Mouse (Mus musculus) MEL (cell line): ENCODE data around the gene Rad51ap1. TPM values are rescaled to one million over a fixed set of nuclear protein-coding genes. Genes with fewer than 3 reads are reported as not detected.
A peak's percentile ranks its signal among the peaks of the same experiment; 100 is the strongest.

Source experiments
- DNase-seq: peaks from one replicate; pipeline ENCODE4 v3.0.0; 2011; ENCODE audit warnings: low read depth, low spot score
- H3K27ac ChIP-seq: 2 replicates; pipeline ENCODE4 v1.5.1; 2012; ENCODE audit warnings: low read depth, mild to moderate bottlenecking, control low read depth, low read length, moderate library complexity; ENCODE audit not compliant: control insufficient read depth
- H3K27me3 ChIP-seq, 2 experiments: fragments of 150-350 bp in 1 of 2; sonication (generic) in 1 of 2; 2 replicates each; pipeline ENCODE4 v1.6.1; 2012; ENCODE audit warnings: low read length in 2 of 2, mild to moderate bottlenecking in 2 of 2, improper control_type of control experiment in 1 of 2, moderate library complexity in 1 of 2; ENCODE audit not compliant: insufficient read depth in 2 of 2, control insufficient read depth in 1 of 2
- H3K36me3 ChIP-seq, 2 experiments: 2 replicates each; pipeline ENCODE4 v1.6.1; 2012 to 2014; ENCODE audit warnings: low read length in 2 of 2, improper control_type of control experiment in 1 of 2, inconsistent platforms in 1 of 2, mild to moderate bottlenecking in 1 of 2; ENCODE audit not compliant: insufficient read depth in 2 of 2, control insufficient read depth in 1 of 2
- H3K4me1 ChIP-seq, 2 experiments: fragments of 150-350 bp in 1 of 2; sonication (generic) in 1 of 2; 2 replicates each; pipeline ENCODE4 v1.6.1; 2012; ENCODE audit warnings: low read length in 2 of 2, improper control_type of control experiment in 1 of 2, mild to moderate bottlenecking in 1 of 2; ENCODE audit not compliant: insufficient read depth in 2 of 2, control insufficient read depth in 1 of 2
- H3K4me3 ChIP-seq, 2 experiments: fragments of 150-350 bp in 1 of 2; sonication (generic) in 1 of 2; 2 replicates each; pipeline ENCODE4 v1.5.1; 2012; ENCODE audit warnings: low read depth in 2 of 2, low read length in 2 of 2, mild to moderate bottlenecking in 2 of 2, moderate library complexity in 2 of 2, control low read depth in 1 of 2, improper control_type of control experiment in 1 of 2; ENCODE audit not compliant: control insufficient read depth in 1 of 2, insufficient read depth in 1 of 2
- H3K79me2 ChIP-seq: 2 replicates; pipeline ENCODE4 v1.6.1; 2012; ENCODE audit warnings: mild to moderate bottlenecking, low read length, moderate library complexity; ENCODE audit not compliant: control insufficient read depth, poor library complexity, insufficient read depth
- H3K9ac ChIP-seq: 2 replicates; pipeline ENCODE4 v1.6.1; 2012; ENCODE audit warnings: low read depth, mild to moderate bottlenecking, control low read depth, low read length, moderate library complexity; ENCODE audit not compliant: control insufficient read depth, poor library complexity, severe bottlenecking
- H3K9me3 ChIP-seq: fragments of 150-350 bp; sonication (generic); replicated peaks from 2 replicates; pipeline ENCODE4 v1.6.1; 2012; ENCODE audit warnings: mild to moderate bottlenecking, low read length, improper control_type of control experiment, moderate library complexity; ENCODE audit not compliant: insufficient read depth
- CTCF ChIP-seq, 3 experiments: IDR thresholded peaks in 2 of 3; conservative IDR thresholded peaks in 1 of 3; 2 replicates each; pipeline ENCODE4 v1.5.1; 2011 to 2012; ENCODE audit warnings: low read length in 3 of 3, low read depth in 2 of 3, mild to moderate bottlenecking in 2 of 3, improper control_type of control experiment in 1 of 3, inconsistent platforms in 1 of 3, mixed read lengths in 1 of 3, moderate library complexity in 1 of 3; ENCODE audit not compliant: control insufficient read depth in 1 of 3, insufficient read depth in 1 of 3, poor library complexity in 1 of 3, severe bottlenecking in 1 of 3
- GATA1 ChIP-seq: IDR thresholded peaks from 2 replicates; pipeline ENCODE4 v1.6.1; 2011; ENCODE audit warnings: low read depth, low read length, improper control_type of control experiment
- JUND ChIP-seq: IDR thresholded peaks from 2 replicates; pipeline ENCODE4 v1.6.1; 2011; ENCODE audit warnings: low read depth, mild to moderate bottlenecking, improper control_type of control experiment, low read length
- KAT2A ChIP-seq: conservative IDR thresholded peaks from 2 replicates; pipeline ENCODE4 v1.6.1; 2012; ENCODE audit warnings: low read depth, low read length, improper control_type of control experiment, inconsistent platforms
- MYB ChIP-seq: IDR thresholded peaks from 2 replicates; pipeline ENCODE4 v1.6.1; 2011; ENCODE audit warnings: mild to moderate bottlenecking, low read depth, low read length, improper control_type of control experiment
- NELFE ChIP-seq: IDR thresholded peaks from 2 replicates; pipeline ENCODE4 v1.6.1; 2011; ENCODE audit warnings: low read depth, low read length, improper control_type of control experiment
- POLR2A ChIP-seq, 2 experiments: IDR thresholded peaks; 2 replicates each; pipeline ENCODE4 v1.6.1; 2011 to 2012; ENCODE audit warnings: low read length in 2 of 2, mild to moderate bottlenecking in 2 of 2, control low read depth in 1 of 2, improper control_type of control experiment in 1 of 2, low read depth in 1 of 2, moderate library complexity in 1 of 2; ENCODE audit not compliant: control insufficient read depth in 1 of 2, insufficient read depth in 1 of 2, poor library complexity in 1 of 2
- RAD21 ChIP-seq: IDR thresholded peaks from 2 replicates; pipeline ENCODE4 v1.6.1; 2011; ENCODE audit warnings: mild to moderate bottlenecking, low read depth, low read length, improper control_type of control experiment
- RCOR1 ChIP-seq: IDR thresholded peaks from 2 replicates; pipeline ENCODE4 v1.6.1; 2012; ENCODE audit warnings: low read depth, mild to moderate bottlenecking, inconsistent platforms, low read length, improper control_type of control experiment
- SIN3A ChIP-seq: IDR thresholded peaks from 2 replicates; pipeline ENCODE4 v1.6.1; 2012; ENCODE audit warnings: low read length, improper control_type of control experiment, inconsistent platforms
- SMC3 ChIP-seq: IDR thresholded peaks from 2 replicates; pipeline ENCODE4 v1.6.1; 2011; ENCODE audit warnings: low read depth, low read length, improper control_type of control experiment
- TBP ChIP-seq: IDR thresholded peaks from 2 replicates; pipeline ENCODE4 v1.8.0; 2011; ENCODE audit warnings: low read depth, low read length, improper control_type of control experiment
- UBTF ChIP-seq: IDR thresholded peaks from 2 replicates; pipeline ENCODE4 v1.6.1; 2012; ENCODE audit warnings: low read depth, mild to moderate bottlenecking, inconsistent platforms, low read length, improper control_type of control experiment, moderate library complexity, borderline replicate concordance; ENCODE audit not compliant: insufficient read depth
- USF1 ChIP-seq: IDR thresholded peaks from 2 replicates; pipeline ENCODE4 v1.6.1; 2014; ENCODE audit warnings: low read depth, mild to moderate bottlenecking, inconsistent platforms, low read length, improper control_type of control experiment, moderate library complexity
- USF2 ChIP-seq, 2 experiments: IDR thresholded peaks; 2 replicates each; pipeline ENCODE4 v1.6.1; 2011 to 2012; ENCODE audit warnings: improper control_type of control experiment in 2 of 2, low read length in 2 of 2, borderline replicate concordance in 1 of 2, inconsistent platforms in 1 of 2, low read depth in 1 of 2, mild to moderate bottlenecking in 1 of 2; ENCODE audit not compliant: insufficient read depth in 1 of 2
- ZMIZ1 ChIP-seq: IDR thresholded peaks from 2 replicates; pipeline ENCODE4 v1.6.1; 2012; ENCODE audit warnings: low read depth, mild to moderate bottlenecking, inconsistent platforms, low read length, improper control_type of control experiment, moderate library complexity
- ZNF384 ChIP-seq: IDR thresholded peaks from 2 replicates; pipeline ENCODE4 v1.6.1; 2012; ENCODE audit warnings: low read depth, mild to moderate bottlenecking, inconsistent platforms, low read length, improper control_type of control experiment
- polyA plus RNA-seq, 2 experiments: library from polyadenylated mRNA; stranded (reverse) in 1 of 2; unstranded in 1 of 2; fragments of >175 nt in 1 of 2; fragments of >200 nt in 1 of 2; gene quantifications; 2 replicates each; pipeline versions ENCODE4 v1.2.1 to v1.2.4; 2012; ENCODE audit warnings: low replicate concordance in 2 of 2, low read depth in 1 of 2; ENCODE audit not compliant: insufficient read length in 2 of 2, insufficient read depth in 1 of 2, missing spikeins in 1 of 2
- total RNA-seq: library from RNA; depleted of rRNA; stranded (reverse); fragments of 300-350 nt; gene quantifications from 2 replicates; pipeline ENCODE4 v1.2.3, GENCODE M21; 2012

Gene Rad51ap1
- total and polyA plus RNA-seq, 3 experiments = 55.2 to 108 TPM; not detected in 1

GRCm38 (mm10) chr6:126938853-126939486, 417 bp downstream of the Rad51ap1 start:
- Histone ChIP-seq H3K27ac (peak overlapping the region; percentile 49), H3K4me1 (peaks cover 0 to 8% of the 10 kb centered on the region in 2 experiments; a peak in 1 of 4 replicates), H3K36me3 (peaks cover 14 to 15% of the 10 kb centered on the region in 2 experiments), H3K4me3 (peak overlapping the region; percentile 62 to 89), H3K9ac (peak overlapping the region; percentile 86), H3K79me2 (peaks cover 20% of the 10 kb centered on the region), H3K9me3 (no peaks in the 10 kb centered on the region), H3K27me3 (no peaks in the 10 kb centered on the region)
- TF ChIP-seq POLR2A (IDR thresholded peaks at IDR 0.05; ENCODE audit: control insufficient read depth in 1 of 2, insufficient read depth in 1 of 2, low read depth in 1 of 2, low read length in 2 of 2, poor library complexity in 1 of 2) (peak in 1 of 2 experiments; percentile 88; a peak in 3 of 4 replicates), UBTF (no peak), USF2 (IDR thresholded peaks at IDR 0.05; ENCODE audit: borderline replicate concordance in 1 of 2, insufficient read depth in 1 of 2, low read depth in 1 of 2, low read length in 2 of 2) (0 out of 4 replicates have a peak, but pooled peaks of 1 of the 2 experiments have one; percentile 22), USF1 (peak; percentile 67), TBP (0 out of 2 replicates have a peak, but pooled peaks have one; percentile 17), SMC3 (no peak)
- peak; percentile 69 for DNase-seq

DNA sequence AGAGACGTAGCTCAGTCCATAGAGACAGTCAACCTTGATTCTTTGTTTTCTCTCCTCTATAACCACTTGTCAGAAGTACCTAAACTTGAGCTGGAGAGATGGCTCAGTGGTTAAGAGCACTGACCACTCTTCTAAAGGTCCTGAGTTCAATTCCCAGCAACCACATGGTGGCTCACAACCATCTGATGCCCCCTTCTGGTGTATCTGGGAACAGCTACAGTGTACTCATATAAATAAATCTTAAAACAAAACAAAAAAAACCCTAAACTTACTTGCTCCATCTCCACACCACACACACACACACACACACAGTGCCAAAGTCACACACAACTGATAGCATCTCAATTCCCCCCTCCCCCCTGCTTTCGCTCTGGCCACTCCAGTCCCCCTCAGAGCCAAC, 1.3 kb downstream of the Rad51ap1 start:
- no peaks in the 10 kb centered on the region for H3K9me3 ChIP-seq
- H3K4me3 ChIP-seq = peak overlapping the region; percentile 62 to 89
- DNase-seq = peak; percentile 25
- no peaks in the 10 kb centered on the region for H3K27me3 ChIP-seq
- peak overlapping the region; percentile 86 for H3K9ac ChIP-seq
- H3K27ac ChIP-seq = no peak overlapping the region
- H3K4me1 ChIP-seq = peaks cover 0 to 8% of the 10 kb centered on the region in 2 experiments; a peak in 1 of 4 replicates
- TF ChIP-seq USF1 = no peak
- TF ChIP-seq SMC3 = no peak
- no peak for TF ChIP-seq ZNF384
- TF ChIP-seq NELFE = no peak
- no peak for TF ChIP-seq TBP
- no peak for TF ChIP-seq POLR2A (IDR thresholded peaks at IDR 0.05; ENCODE audit: control insufficient read depth in 1 of 2, insufficient read depth in 1 of 2, low read depth in 1 of 2, low read length in 2 of 2, poor library complexity in 1 of 2)
- no peak for TF ChIP-seq RAD21
- TF ChIP-seq ZMIZ1 = no peak
- TF ChIP-seq MYB = no peak
- no peak for TF ChIP-seq RCOR1
- no peak for TF ChIP-seq KAT2A
- no peak for TF ChIP-seq JUND
- no peak for TF ChIP-seq GATA1
- no peak for TF ChIP-seq SIN3A
- no peak; a peak in 1 of 6 replicates for TF ChIP-seq CTCF (IDR thresholded peaks at IDR 0.05 in 2 of 3, conservative IDR thresholded peaks at IDR 0.05 in 1 of 3; ENCODE audit: control insufficient read depth in 1 of 3, insufficient read depth in 1 of 3, low read depth in 2 of 3, low read length in 3 of 3, poor library complexity in 1 of 3, severe bottlenecking in 1 of 3)
- TF ChIP-seq USF2 (IDR thresholded peaks at IDR 0.05; ENCODE audit: borderline replicate concordance in 1 of 2, insufficient read depth in 1 of 2, low read depth in 1 of 2, low read length in 2 of 2) = no peak
- H3K36me3 ChIP-seq = peaks cover 15% of the 10 kb centered on the region in 2 experiments
- H3K79me2 ChIP-seq = peaks cover 20% of the 10 kb centered on the region
